Mouse (Mus musculus): ENCODE results near the gene Snx9.

GRCm38 (mm10) chr17:5850476-5850875 lies 9.3 kb downstream of the Snx9 start:
- TF ChIP-seq CTCF (IDR thresholded peaks at IDR 0.05; ENCODE audit: extremely low read depth, insufficient read length, insufficient replicate concordance, low read depth, low read length) (no peak), POLR2A (IDR thresholded peaks at IDR 0.05; ENCODE audit: low read depth, low read length) (no peak)
